Mouse (Mus musculus) ES-E14 (cell line): ENCODE data around the gene Mea1. TPM values are rescaled to one million over a fixed set of nuclear protein-coding genes. Genes with fewer than 3 reads are reported as not detected.

Source experiments
- DNase-seq: peaks from one replicate; pipeline ENCODE4 v3.0.0-alpha.2; 2013; ENCODE audit warnings: low read depth, low spot score
- H3K27ac ChIP-seq: 2 replicates; pipeline ENCODE4 v1.5.1; 2012; ENCODE audit warnings: low read depth, mild to moderate bottlenecking, low read length, moderate library complexity, mixed read lengths; ENCODE audit not compliant: poor library complexity, insufficient read depth, severe bottlenecking
- H3K36me3 ChIP-seq: 2 replicates; pipeline ENCODE4 v1.6.1; 2012; ENCODE audit warnings: mild to moderate bottlenecking, low read length, moderate library complexity, mixed read lengths; ENCODE audit not compliant: control insufficient read depth, poor library complexity, insufficient read depth, severe bottlenecking
- H3K4me1 ChIP-seq, 2 experiments: fragments of 150-350 bp in 1 of 2; sonication (generic) in 1 of 2; 2 replicates each; pipeline ENCODE4 v1.6.1; 2012; ENCODE audit warnings: low read length in 2 of 2, mild to moderate bottlenecking in 1 of 2, mixed read lengths in 1 of 2; ENCODE audit not compliant: control insufficient read depth in 2 of 2, insufficient read depth in 2 of 2, poor library complexity in 1 of 2
- H3K4me3 ChIP-seq, 2 experiments: fragments of 150-350 bp in 1 of 2; sonication (generic) in 1 of 2; 2 replicates each; pipeline ENCODE4 v1.5.1; 2012; ENCODE audit warnings: low read length in 2 of 2, low read depth in 1 of 2, mild to moderate bottlenecking in 1 of 2, mixed read lengths in 1 of 2; ENCODE audit not compliant: insufficient read depth in 1 of 2, poor library complexity in 1 of 2, severe bottlenecking in 1 of 2
- H3K9ac ChIP-seq: 2 replicates; pipeline ENCODE4 v1.6.1; 2012; ENCODE audit warnings: low read depth, mild to moderate bottlenecking, low read length, mixed read lengths; ENCODE audit not compliant: poor library complexity, insufficient read depth, severe bottlenecking
- H3K9me3 ChIP-seq: fragments of 150-350 bp; sonication (generic); 2 replicates; pipeline ENCODE4 v1.6.1; 2012; ENCODE audit warnings: low read depth, mild to moderate bottlenecking, low read length; ENCODE audit not compliant: control insufficient read depth, insufficient read depth
- CHD2 ChIP-seq: IDR thresholded peaks from 2 replicates; pipeline ENCODE4 v1.6.1; 2014; ENCODE audit warnings: mild to moderate bottlenecking, low read depth, low read length, inconsistent platforms
- HCFC1 ChIP-seq: IDR thresholded peaks from 2 replicates; pipeline ENCODE4 v1.6.1; 2012; ENCODE audit warnings: low read length, inconsistent platforms, borderline replicate concordance; ENCODE audit not compliant: insufficient read depth
- MAFK ChIP-seq: IDR thresholded peaks from 2 replicates; pipeline ENCODE4 v1.6.1; 2014; ENCODE audit warnings: mild to moderate bottlenecking, low read depth, low read length, inconsistent platforms; ENCODE audit not compliant: insufficient read depth
- ZC3H11A ChIP-seq: IDR thresholded peaks from 2 replicates; pipeline ENCODE4 v1.6.1; 2012; ENCODE audit warnings: low read depth, mild to moderate bottlenecking, inconsistent platforms, low read length, borderline replicate concordance
- ZNF384 ChIP-seq: IDR thresholded peaks from 2 replicates; pipeline ENCODE4 v1.6.1; 2012; ENCODE audit warnings: low read depth, low read length, inconsistent platforms
- in situ Hi-C, 2 experiments: fragments of 600-800 bp; cut with MboI; formaldehyde crosslinking; loops; one replicate each; pipeline ENCODE4 v1.15.1; 2025; ENCODE audit warnings: low sequenced_read_pairs in 2 of 2, inconsistent platforms in 1 of 2; ENCODE audit not compliant: unreplicated experiment in 2 of 2
- total RNA-seq: library from RNA; depleted of rRNA; stranded (reverse); fragments of 300-350 nt; gene quantifications from 2 replicates; pipeline ENCODE4 v1.2.3, GENCODE M21; 2012; rRNA removed

The Mea1 gene
- 72.9 and 77.5 TPM in 2 replicates for total RNA-seq

DNA sequence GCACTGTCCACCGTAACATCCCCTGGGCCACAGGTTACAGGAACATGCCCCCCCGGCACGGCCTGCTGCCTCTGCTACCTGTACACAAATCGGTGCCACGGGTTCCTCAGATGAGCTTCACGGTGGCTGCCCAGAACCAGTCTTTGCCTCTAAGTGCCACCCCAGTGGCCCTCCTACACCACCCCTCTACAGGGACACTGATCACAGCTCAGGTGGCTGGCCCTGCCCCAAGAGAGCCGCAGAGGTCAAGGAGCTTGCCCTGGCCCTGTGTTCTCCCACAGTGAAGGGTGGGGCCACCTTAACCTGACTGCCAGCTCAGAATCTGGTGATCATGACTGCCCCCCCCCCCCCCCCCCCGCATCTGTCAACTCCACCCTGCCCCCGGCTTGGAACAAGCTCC lies at the start of gene Mea1:
Gene Mea1 (plus strand): TSS at position 378 of the 400 bp plus-strand sequence.
- Histone ChIP-seq H3K27ac (no peak within 1 kb of the TSS), H3K9me3 (no peaks in the 10 kb centered on the region), H3K4me3 (peak within 1 kb of the TSS; percentile 95 to 98), H3K4me1 (peaks cover 17 to 37% of the 10 kb centered on the region in 2 experiments), H3K36me3 (peaks cover 32% of the 10 kb centered on the region), H3K9ac (peak within 1 kb of the TSS; percentile 15; the same call in 1 of the 2 replicates)
- no peak for TF ChIP-seq HCFC1
- in situ Hi-C loops: no loop called here
- DNase-seq: no peak

DNA sequence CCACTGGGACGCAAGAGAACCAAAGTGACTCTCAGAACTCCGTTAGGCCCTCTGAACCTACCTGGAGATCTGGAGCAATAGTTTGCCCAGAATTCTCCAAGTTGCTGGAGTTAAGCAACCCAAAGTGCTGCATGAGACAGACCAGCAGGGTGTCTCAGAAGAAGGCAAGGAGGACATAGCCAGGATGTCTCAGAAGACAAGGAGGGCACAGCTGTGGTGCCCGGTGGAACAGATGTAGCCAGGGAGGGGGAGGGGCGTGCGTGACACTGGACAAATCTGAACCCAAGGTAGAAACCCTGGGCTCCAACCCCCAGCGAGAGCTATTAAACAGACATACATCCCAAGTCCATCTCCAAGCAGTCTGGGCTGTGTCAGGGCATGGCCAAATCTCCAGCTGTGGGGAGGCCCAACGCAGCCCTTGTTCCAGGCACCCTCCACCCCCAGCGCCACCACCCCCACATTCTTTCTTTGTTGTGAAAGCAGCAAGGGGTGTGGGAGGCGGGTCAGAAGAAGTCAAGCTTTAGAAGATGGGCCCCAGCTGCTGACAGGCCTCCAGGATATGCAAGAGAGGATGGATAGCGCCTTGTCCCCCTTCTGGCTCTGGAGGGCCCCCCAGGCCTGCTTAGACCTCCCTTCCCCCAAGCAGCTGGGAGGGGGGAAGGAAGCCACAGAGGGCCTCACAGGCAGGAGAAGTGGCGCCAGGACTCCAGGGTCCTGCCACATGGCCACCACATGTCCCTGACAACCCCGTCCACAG lies 48.7 kb upstream of the Mea1 start:
- Histone ChIP-seq H3K4me1 (peaks cover 10 to 41% of the 10 kb centered on the region in 2 experiments), H3K9me3 (no peaks in the 10 kb centered on the region), H3K27ac (peak overlapping the region; percentile 93), H3K4me3 (peak overlapping the region; percentile 53 to 77), H3K9ac (peak overlapping the region; percentile 49), H3K36me3 (peaks cover 5% of the 10 kb centered on the region; the same call in 1 of the 2 replicates)
- DNase-seq: peak; percentile 54
- in situ Hi-C loops: no loop called here
- TF ChIP-seq ZC3H11A (no peak), HCFC1 (peak; percentile 16; the same call in 1 of the 2 replicates)

DNA sequence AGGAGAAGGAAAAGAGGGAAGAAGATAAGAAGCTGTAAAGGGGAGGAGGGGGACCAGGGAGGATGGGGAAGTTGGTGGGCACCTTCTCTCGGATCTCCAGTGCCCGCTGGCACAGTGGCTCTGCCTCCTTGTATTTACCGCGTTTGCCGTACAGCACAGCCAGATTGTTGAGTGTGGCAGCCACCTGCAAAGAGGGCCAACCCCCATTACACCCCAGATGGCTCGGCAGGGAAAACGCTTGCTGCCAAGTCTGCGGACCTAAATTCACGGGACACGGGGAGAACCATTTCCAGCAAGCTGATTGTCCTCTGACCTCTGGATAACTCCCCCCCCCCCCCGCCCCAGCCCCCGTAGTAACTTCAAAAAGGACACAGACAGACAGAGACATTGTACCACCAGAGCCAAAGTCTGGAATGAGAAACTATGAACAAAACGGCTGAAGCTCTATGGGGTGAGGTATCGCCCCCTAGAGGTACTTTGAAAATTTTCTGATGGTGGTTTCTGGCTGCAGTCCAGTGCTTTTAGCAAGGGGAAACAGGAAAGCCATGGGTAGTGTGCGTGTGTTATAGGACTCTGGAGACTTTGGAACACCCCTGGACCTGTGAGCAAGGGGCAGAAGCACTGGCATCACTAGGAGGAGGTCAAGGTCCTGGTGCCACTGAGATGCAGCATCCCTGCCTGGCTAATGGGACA lies 41.6 kb upstream of the Mea1 start:
- H3K36me3 ChIP-seq: peaks cover 2% of the 10 kb centered on the region; the same call in 1 of the 2 replicates
- no peak for DNase-seq
- H3K4me1 ChIP-seq: peaks cover 0 to 25% of the 10 kb centered on the region in 2 experiments; a peak in 2 of 4 replicates
- H3K9me3 ChIP-seq: no peaks in the 10 kb centered on the region
- no peak overlapping the region for H3K4me3 ChIP-seq
- H3K9ac ChIP-seq: no peak overlapping the region
- TF ChIP-seq CHD2 (no peak), MAFK (no peak), ZNF384 (no peak), ZC3H11A (no peak), HCFC1 (no peak)
- in situ Hi-C loops: no loop called here
- peak overlapping the region; percentile 41; the same call in 1 of the 2 replicates for H3K27ac ChIP-seq

DNA sequence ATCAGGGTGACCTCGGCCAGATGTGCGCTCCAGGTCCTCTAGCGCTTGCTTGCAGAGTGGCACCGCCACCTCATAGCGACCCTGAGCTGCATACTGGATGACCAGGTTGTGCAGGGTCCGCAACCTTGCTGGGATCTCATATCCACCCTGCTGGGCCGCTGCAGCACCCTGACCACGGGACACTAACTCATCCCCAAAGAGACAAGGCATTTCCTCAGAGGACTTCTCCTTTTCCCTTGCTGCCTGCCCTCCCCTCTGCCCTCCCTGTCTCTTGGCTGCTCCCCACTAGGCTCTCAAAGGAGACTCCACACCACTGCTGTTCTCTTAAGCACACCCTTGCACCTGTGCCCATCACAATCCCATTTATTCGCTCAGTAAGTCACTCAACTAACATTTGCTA lies 38.7 kb upstream of the Mea1 start:
- Histone ChIP-seq H3K4me1 (peaks cover 0 to 23% of the 10 kb centered on the region in 2 experiments; a peak in 2 of 4 replicates), H3K36me3 (no peaks in the 10 kb centered on the region), H3K27ac (no peak overlapping the region), H3K9ac (no peak overlapping the region), H3K9me3 (no peaks in the 10 kb centered on the region), H3K4me3 (peak overlapping the region in 1 of 2 experiments; percentile 17; a peak in 2 of 4 replicates)
- TF ChIP-seq MAFK (no peak), CHD2 (no peak), HCFC1 (no peak), ZNF384 (no peak), ZC3H11A (no peak)
- in situ Hi-C loops: no loop called here
- DNase-seq: no peak
